ENCODE assay signal across 20 mouse cellular contexts in the genomic region with DNA sequence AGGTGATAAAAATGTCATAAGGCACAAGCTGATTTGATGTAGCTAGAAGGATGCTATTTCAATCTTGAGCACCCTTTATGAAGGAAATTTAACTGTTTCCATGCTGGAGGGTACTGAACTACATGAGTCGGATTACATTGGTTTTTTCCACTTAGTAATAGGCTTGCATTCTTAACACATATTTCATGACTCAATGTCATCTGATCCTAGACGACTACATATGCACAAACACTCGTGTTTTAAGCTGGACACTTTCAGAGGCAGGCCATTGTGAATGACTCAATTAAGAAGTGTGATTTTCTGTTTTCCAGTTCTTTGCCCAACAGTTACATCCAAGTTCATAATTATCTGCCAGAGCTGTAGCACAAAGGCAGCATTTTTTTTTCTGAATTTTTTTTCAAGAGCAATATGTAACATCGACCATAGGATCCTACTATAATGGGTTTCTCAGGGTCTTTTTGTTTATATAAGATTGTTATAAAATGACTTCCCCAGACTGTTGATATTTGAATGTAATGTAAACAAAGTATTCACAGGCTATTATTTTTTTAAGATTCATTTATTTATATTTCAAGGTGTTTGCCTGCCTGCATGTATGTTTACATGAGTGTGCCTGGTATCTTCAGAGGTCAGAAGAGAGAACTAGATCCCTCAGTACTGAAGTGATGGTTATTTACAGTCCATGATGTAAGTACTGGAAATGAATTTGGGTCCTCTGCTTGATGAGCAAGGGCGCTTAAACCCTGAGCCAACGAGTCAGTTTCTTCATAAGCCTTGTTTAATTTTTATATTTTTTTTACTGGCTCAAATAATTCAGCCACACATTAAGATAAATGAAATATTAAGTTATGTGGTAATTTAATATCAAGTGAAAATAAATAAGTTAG.
"Had no signal": no experiment of that assay in that cellular context is flagged by ENCODE, and none has a peak within 500 bp of the region (broad histone marks: within the 10 kb centered on the region; RNA-seq: fewer than 3 reads in every experiment).

No protein-coding gene starts in this region.

- H3K9ac ChIP-seq: limb, embryonic 13.5 days; liver, embryonic 12.5 days; liver, embryonic 15.5 days; midbrain, embryonic 12.5 days; midbrain, embryonic 15.5 days; neural tube, embryonic 13.5 days had no signal

- H3K27ac ChIP-seq: limb, embryonic 10.5 days; limb, embryonic 13.5 days; liver, embryonic 12.5 days; liver, embryonic 15.5 days; macrophage; midbrain, embryonic 12.5 days; midbrain, embryonic 15.5 days; neural tube, embryonic 13.5 days had no signal

- H3K4me2 ChIP-seq: limb, embryonic 13.5 days; liver, embryonic 12.5 days; liver, embryonic 15.5 days; midbrain, embryonic 12.5 days; midbrain, embryonic 15.5 days; neural tube, embryonic 13.5 days had no signal

- H3K4me1 ChIP-seq: limb, embryonic 10.5 days; limb, embryonic 13.5 days; liver, embryonic 12.5 days; liver, embryonic 15.5 days; midbrain, embryonic 12.5 days; midbrain, embryonic 15.5 days; neural tube, embryonic 13.5 days had no signal

- H3K4me3 ChIP-seq: limb, embryonic 10.5 days; limb, embryonic 13.5 days; liver, embryonic 12.5 days; liver, embryonic 15.5 days; midbrain, embryonic 12.5 days; midbrain, embryonic 15.5 days; neural tube, embryonic 13.5 days had no signal

- DNase-seq: kidney, adult 18-20 months; kidney, adult 9 months; kidney, postnatal 14 days; kidney, postnatal 4 days; liver; lung, adult 18-20 months; retina, postnatal 1 day; right cerebral cortex, postnatal 25 days; spleen, adult 18-20 months; thymus, postnatal 25 days had no signal

- ATAC-seq: inflammation-experienced regulatory T-cells, adult 6 months; intestine, embryonic 16.5 days; liver, embryonic 12.5 days; midbrain, embryonic 15.5 days had no signal

- H3K36me3 ChIP-seq: limb, embryonic 10.5 days; limb, embryonic 13.5 days; liver, embryonic 12.5 days; liver, embryonic 15.5 days; midbrain, embryonic 12.5 days; midbrain, embryonic 15.5 days; neural tube, embryonic 13.5 days had no signal

- H3K27me3 ChIP-seq: limb, embryonic 13.5 days; liver, embryonic 12.5 days; liver, embryonic 15.5 days; midbrain, embryonic 12.5 days; midbrain, embryonic 15.5 days; neural tube, embryonic 13.5 days had no signal

- H3K9me3 ChIP-seq: limb, embryonic 10.5 days; limb, embryonic 13.5 days; liver, embryonic 12.5 days; liver, embryonic 15.5 days; midbrain, embryonic 12.5 days; midbrain, embryonic 15.5 days; neural tube, embryonic 13.5 days had no signal
